Mouse (Mus musculus) layer of hippocampus, adult 9-11 months (tissue): ENCODE data around the gene Pigr.

ENCODE experiments used
- DNase-seq: peaks from one replicate; pipeline ENCODE4 v3.0.0; 2022

The Pigr gene

GRCm38 (mm10) chr1:130826448-130826847, at the start of gene Pigr:
Gene Pigr, plus strand, starts transcription at chr1:130826684.
- no peak for DNase-seq

GRCm38 (mm10) chr1:130779867-130780266, 46.6 kb upstream of the Pigr start:
- DNase-seq = no peak

GRCm38 (mm10) chr1:130784054-130784453, 42.4 kb upstream of the Pigr start:
- DNase-seq = no peak

GRCm38 (mm10) chr1:130787001-130787400, 39.5 kb upstream of the Pigr start:
- DNase-seq = no peak

GRCm38 (mm10) chr1:130789512-130790451, 36.7 kb upstream of the Pigr start:
- DNase-seq = no peak

- no peak for DNase-seq
Measured at GRCm38 (mm10) chr1:130795331-130795730, 31.2 kb upstream of the Pigr start.

- DNase-seq = no peak
Measured at GRCm38 (mm10) chr1:130796967-130797684, 29.4 kb upstream of the Pigr start.

- no peak for DNase-seq
Measured at GRCm38 (mm10) chr1:130798037-130798436, 28.4 kb upstream of the Pigr start.

- no peak for DNase-seq
Measured at GRCm38 (mm10) chr1:130798551-130798950, 27.9 kb upstream of the Pigr start.

- DNase-seq = no peak
Measured at GRCm38 (mm10) chr1:130799399-130799798, 27.1 kb upstream of the Pigr start.

GRCm38 (mm10) chr1:130800602-130801001, 25.9 kb upstream of the Pigr start, which contains the start of gene Fcamr:
Gene Fcamr, plus strand, starts transcription at chr1:130800902.
- DNase-seq = no peak

- no peak for DNase-seq
Measured at GRCm38 (mm10) chr1:130801511-130801910, 25.0 kb upstream of the Pigr start.

GRCm38 (mm10) chr1:130802976-130803375, 23.5 kb upstream of the Pigr start:
- no peak for DNase-seq

GRCm38 (mm10) chr1:130804279-130804678, 22.2 kb upstream of the Pigr start:
- no peak for DNase-seq

- DNase-seq = no peak
Measured at GRCm38 (mm10) chr1:130810906-130811305, 15.6 kb upstream of the Pigr start.

- no peak for DNase-seq
Measured at GRCm38 (mm10) chr1:130811316-130811715, 15.2 kb upstream of the Pigr start.

- no peak for DNase-seq
Measured at GRCm38 (mm10) chr1:130819737-130820136, 6.7 kb upstream of the Pigr start.

- DNase-seq = no peak
Measured at GRCm38 (mm10) chr1:130820316-130821148, 6.0 kb upstream of the Pigr start.

- no peak for DNase-seq
Measured at GRCm38 (mm10) chr1:130821149-130821471, 5.4 kb upstream of the Pigr start.

- DNase-seq = no peak
Measured at GRCm38 (mm10) chr1:130821911-130822625, 4.4 kb upstream of the Pigr start.

GRCm38 (mm10) chr1:130828656-130829055, 2.2 kb downstream of the Pigr start:
- no peak for DNase-seq
